Mouse (Mus musculus) embryonic fibroblast, embryonic 13.5 days (primary cell): ENCODE results near the gene Smarcd3. TPM values are rescaled to one million over a fixed set of nuclear protein-coding genes. Genes with fewer than 3 reads are reported as not detected.
A peak's percentile ranks its signal among the peaks of the same experiment; 100 is the strongest.

Experiments used
- H3K27ac ChIP-seq: 2 replicates; pipeline ENCODE4 v1.5.1; 2012; ENCODE audit warnings: low read length, control low read depth, inconsistent platforms; ENCODE audit not compliant: insufficient read depth
- H3K4me1 ChIP-seq: 2 replicates; pipeline ENCODE4 v1.6.1; 2011; ENCODE audit warnings: low read length; ENCODE audit not compliant: control insufficient read depth, insufficient read depth
- H3K4me3 ChIP-seq: 2 replicates; pipeline ENCODE4 v1.5.1; 2011; ENCODE audit warnings: mild to moderate bottlenecking, control low read depth, low read length; ENCODE audit not compliant: insufficient read depth
- CTCF ChIP-seq: IDR thresholded peaks from 2 replicates; pipeline ENCODE4 v1.5.1; 2011; ENCODE audit warnings: mild to moderate bottlenecking, control low read depth, low read length, moderate library complexity, borderline replicate concordance; ENCODE audit not compliant: insufficient read depth
- POLR2A ChIP-seq: IDR thresholded peaks from 2 replicates; pipeline ENCODE4 v1.6.1; 2011; ENCODE audit warnings: low read depth, mild to moderate bottlenecking, control low read depth, low read length, moderate library complexity
- polyA plus RNA-seq: library from polyadenylated mRNA; stranded (reverse); fragments of >200 nt; gene quantifications from 2 replicates; pipeline ENCODE4 v1.2.4, GENCODE M21; 2011; ENCODE audit warnings: low read depth; ENCODE audit not compliant: missing spikeins, insufficient read length

Gene Smarcd3
- polyA plus RNA-seq, 1 experiment: 27.8 TPM

- TF ChIP-seq POLR2A (no peak), CTCF (no peak)
- Histone ChIP-seq H3K27ac (no peak overlapping the region), H3K4me1 (no peaks in the 10 kb centered on the region), H3K4me3 (peak overlapping the region; percentile 5; the same call in 1 of the 2 replicates)
Observed at GRCm38 (mm10) chr5:24598570-24599006, 25.6 kb downstream of the Smarcd3 start.

- Histone ChIP-seq H3K4me1 (no peaks in the 10 kb centered on the region), H3K27ac (no peak overlapping the region), H3K4me3 (peak overlapping the region; percentile 5; the same call in 1 of the 2 replicates)
- TF ChIP-seq POLR2A (no peak), CTCF (no peak)
Observed at GRCm38 (mm10) chr5:24597901-24598569, 26.2 kb downstream of the Smarcd3 start.

GRCm38 (mm10) chr5:24597221-24597728 lies 26.9 kb downstream of the Smarcd3 start:
- Histone ChIP-seq H3K4me1 (no peaks in the 10 kb centered on the region), H3K4me3 (no peak overlapping the region), H3K27ac (no peak overlapping the region)
- TF ChIP-seq POLR2A (no peak; the same call in 1 of the 2 replicates), CTCF (no peak)

- Histone ChIP-seq H3K4me1 (0 out of 2 replicates have a peak, but pooled peaks cover 1% of the 10 kb centered on the region), H3K4me3 (no peak overlapping the region), H3K27ac (no peak overlapping the region)
- TF ChIP-seq POLR2A (no peak), CTCF (no peak)
Observed at GRCm38 (mm10) chr5:24596519-24597171, 27.6 kb downstream of the Smarcd3 start.

- TF ChIP-seq CTCF: no peak
- TF ChIP-seq POLR2A: no peak
- Histone ChIP-seq H3K27ac (no peak overlapping the region), H3K4me1 (peaks cover 7% of the 10 kb centered on the region; the same call in 1 of the 2 replicates), H3K4me3 (no peak overlapping the region)
Observed at GRCm38 (mm10) chr5:24595786-24596380, 28.3 kb downstream of the Smarcd3 start.

- Histone ChIP-seq H3K27ac (no peak overlapping the region), H3K4me1 (peaks cover 10% of the 10 kb centered on the region), H3K4me3 (no peak overlapping the region)
- no peak for TF ChIP-seq POLR2A
- TF ChIP-seq CTCF: no peak
Observed at GRCm38 (mm10) chr5:24595261-24595660, 28.9 kb downstream of the Smarcd3 start.

- TF ChIP-seq POLR2A: no peak
- TF ChIP-seq CTCF: no peak
- Histone ChIP-seq H3K27ac (no peak overlapping the region), H3K4me3 (no peak overlapping the region), H3K4me1 (peaks cover 10% of the 10 kb centered on the region)
Observed at GRCm38 (mm10) chr5:24594346-24594745, 29.9 kb downstream of the Smarcd3 start.

- Histone ChIP-seq H3K27ac (no peak overlapping the region), H3K4me3 (no peak overlapping the region), H3K4me1 (peaks cover 10% of the 10 kb centered on the region)
- TF ChIP-seq POLR2A (no peak), CTCF (no peak)
Observed at GRCm38 (mm10) chr5:24593928-24594327, 30.3 kb downstream of the Smarcd3 start.

GRCm38 (mm10) chr5:24593230-24593629 lies 31.0 kb downstream of the Smarcd3 start:
- H3K4me3 ChIP-seq: no peak overlapping the region
- H3K4me1 ChIP-seq: peaks cover 13% of the 10 kb centered on the region
- TF ChIP-seq CTCF: no peak
- TF ChIP-seq POLR2A: no peak
- H3K27ac ChIP-seq: no peak overlapping the region
